Mouse (Mus musculus): ENCODE measurements around the gene Ftl1. TPM values are rescaled to one million over a fixed set of nuclear protein-coding genes. Genes with fewer than 3 reads are reported as not detected.

The Ftl1 gene
- total RNA-seq, 2 experiments from 2014 or later: 960 to 2,156 TPM

GRCm38 (mm10) chr7:45456721-45457203, 2.9 kb downstream of the Ftl1 start:
- ATAC-seq (replicated peaks; ENCODE audit: low FRiP score, poor library complexity, severe bottlenecking): no peak

- ATAC-seq (replicated peaks; ENCODE audit: low FRiP score, poor library complexity, severe bottlenecking): no peak
Observed at GRCm38 (mm10) chr7:45455932-45456696, 3.6 kb downstream of the Ftl1 start.

DNA sequence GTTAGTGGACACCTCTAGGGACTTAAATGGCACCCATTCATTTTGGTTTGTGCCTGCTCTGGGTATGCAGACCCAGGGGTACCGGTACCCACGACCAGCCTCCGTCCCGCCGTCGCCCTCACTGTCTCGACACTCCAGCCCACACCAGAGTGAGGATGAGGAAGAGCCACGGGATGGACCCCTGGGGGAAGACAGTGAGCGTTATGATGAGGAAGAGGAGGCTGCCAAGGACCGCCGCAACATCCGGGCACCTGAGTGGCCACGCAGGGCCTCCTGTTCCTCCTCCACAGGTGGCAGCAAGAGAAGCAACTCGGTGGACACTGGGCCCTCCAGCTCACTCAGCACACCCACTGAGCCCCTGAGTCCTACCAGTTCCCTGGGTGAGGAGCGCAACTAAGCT, 4.7 kb downstream of the Ftl1 start:
- no peak for ATAC-seq (replicated peaks; ENCODE audit: low FRiP score, poor library complexity, severe bottlenecking)

DNA sequence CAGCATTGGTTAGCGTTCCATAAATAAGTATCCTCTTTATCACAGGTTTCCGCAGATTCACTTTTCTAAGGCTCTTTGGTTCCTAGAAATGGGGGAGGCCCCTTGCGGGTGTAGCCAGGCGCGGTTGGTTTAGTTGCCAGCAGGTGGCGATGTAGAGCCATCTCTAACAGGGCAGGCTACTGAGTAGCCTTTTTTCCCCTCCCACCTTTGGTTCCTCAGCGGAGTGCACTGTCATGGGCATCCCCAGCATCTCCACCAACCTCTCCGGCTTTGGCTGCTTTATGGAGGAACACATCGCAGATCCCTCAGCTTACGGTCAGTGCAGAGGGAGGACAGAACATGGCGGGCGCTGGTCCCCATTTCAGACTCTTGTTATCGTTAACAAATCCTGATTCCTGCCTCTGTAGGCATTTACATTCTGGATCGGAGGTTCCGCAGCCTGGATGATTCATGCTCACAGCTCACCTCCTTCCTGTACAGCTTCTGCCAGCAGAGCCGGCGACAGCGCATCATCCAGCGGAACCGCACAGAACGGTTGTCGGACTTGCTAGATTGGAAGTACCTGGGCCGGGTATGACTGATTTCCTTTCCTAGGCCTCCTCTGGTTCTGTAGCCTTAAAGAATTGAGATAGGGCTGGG, 8.2 kb downstream of the Ftl1 start:
- ATAC-seq (replicated peaks; ENCODE audit: low FRiP score, poor library complexity, severe bottlenecking): peak; percentile 90

DNA sequence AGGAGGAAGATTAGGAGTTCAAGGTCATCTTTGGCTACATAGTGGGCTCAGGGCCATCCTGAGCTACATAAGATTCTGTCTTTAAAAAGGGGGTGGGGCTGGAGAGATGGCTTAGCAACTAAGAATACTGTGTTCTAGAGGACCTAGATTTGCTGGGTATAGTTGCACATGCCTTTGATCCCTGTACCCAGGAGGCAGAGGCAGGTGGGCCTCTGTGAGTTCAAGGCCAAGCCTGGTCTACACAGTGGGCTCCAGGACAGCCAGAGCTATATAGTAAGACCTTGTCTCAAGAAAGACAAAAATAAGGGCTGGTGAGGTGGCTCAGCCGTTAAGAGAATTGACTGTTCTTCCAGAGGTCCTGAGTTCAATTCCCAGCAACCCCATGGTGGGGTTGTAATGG, 9.7 kb downstream of the Ftl1 start:
- ATAC-seq (replicated peaks; ENCODE audit: low FRiP score, poor library complexity, severe bottlenecking): no peak

GRCm38 (mm10) chr7:45447325-45447990, 12.2 kb downstream of the Ftl1 start:
- no peak for ATAC-seq (replicated peaks; ENCODE audit: low FRiP score, poor library complexity, severe bottlenecking)

DNA sequence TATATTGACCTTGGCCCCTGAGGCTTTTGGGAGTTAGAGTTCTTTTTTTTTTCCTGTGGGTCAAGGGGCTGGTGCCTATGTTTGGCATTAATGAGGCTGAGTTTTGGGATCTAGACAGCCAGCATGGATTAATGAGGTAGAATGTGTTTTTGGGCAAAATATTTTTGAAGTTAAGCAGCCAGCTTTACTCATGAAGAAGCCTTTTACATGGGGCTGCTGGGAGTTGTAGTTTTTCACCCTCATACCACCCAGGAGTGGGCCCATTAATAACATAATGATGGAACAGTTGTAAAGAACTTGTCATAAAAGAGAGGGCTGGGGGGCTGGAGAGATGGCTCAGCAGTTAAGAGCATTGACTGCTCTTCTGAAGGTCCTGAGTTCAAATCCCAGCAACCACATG, 13.1 kb downstream of the Ftl1 start:
- ATAC-seq (replicated peaks; ENCODE audit: low FRiP score, poor library complexity, severe bottlenecking): no peak

GRCm38 (mm10) chr7:45443526-45444420, 15.9 kb downstream of the Ftl1 start:
- no peak for ATAC-seq (replicated peaks; ENCODE audit: low FRiP score, poor library complexity, severe bottlenecking)

DNA sequence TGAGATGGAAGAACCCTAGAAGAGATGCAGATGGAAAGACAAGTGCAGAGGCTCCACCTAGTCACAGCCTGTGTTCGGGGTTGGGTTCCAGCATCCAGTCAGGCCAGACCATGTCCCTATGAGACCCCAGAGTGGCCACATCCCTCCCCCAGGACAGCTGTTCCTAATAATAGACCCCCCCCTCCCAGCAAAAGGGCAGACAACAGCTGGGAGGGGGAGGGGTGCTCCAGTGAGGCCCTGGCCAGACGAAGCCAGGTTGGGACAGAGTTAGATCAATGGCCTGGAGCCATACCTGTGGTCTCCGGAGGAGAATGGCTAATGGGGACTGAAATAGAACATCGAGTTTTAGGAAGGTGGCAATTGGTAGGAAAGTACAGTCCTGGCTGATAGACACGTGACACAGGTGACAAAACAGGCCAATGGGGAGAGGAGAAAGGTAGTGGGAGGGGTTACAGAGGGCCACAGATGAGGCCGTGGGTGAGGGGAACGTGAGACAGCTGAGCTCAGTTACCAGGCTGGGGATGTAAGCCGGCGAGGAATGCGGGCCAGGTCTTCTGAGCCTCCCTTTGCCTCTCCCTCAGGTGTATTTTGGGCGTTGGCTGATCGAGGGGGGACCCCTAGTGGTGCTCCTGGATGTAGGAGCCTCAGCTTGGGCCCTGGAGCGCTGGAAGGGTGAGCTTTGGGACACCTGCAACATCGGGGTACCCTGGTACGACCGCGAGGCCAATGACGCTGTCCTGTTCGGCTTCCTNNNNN, 22.0 kb downstream of the Ftl1 start, which contains the start of gene Ruvbl2:
Gene Ruvbl2, minus strand, starts transcription at position 576 of the 756 bp plus-strand sequence.
- no peak for ATAC-seq (replicated peaks; ENCODE audit: low FRiP score, poor library complexity, severe bottlenecking)

DNA sequence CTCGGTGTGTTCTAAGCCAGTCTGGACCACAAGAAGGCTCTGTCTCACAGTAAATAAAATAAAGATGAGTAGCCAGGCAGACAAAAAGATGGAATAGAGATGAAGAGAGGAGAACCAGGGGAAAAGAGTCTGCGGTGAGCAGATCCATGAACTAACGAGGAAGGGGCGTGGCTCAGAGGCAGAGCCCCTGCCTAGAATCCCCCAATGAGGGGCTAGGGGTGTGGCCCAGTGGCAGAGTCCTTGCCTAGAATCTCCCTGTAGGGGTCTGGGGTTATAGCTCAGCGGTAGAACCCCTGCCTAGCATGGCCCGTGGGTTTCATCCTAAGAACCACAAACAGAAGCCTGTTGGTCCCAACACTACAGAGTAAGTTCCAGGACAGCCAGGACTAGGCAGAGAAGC, 22.6 kb downstream of the Ftl1 start:
- no peak for ATAC-seq (replicated peaks; ENCODE audit: low FRiP score, poor library complexity, severe bottlenecking)

DNA sequence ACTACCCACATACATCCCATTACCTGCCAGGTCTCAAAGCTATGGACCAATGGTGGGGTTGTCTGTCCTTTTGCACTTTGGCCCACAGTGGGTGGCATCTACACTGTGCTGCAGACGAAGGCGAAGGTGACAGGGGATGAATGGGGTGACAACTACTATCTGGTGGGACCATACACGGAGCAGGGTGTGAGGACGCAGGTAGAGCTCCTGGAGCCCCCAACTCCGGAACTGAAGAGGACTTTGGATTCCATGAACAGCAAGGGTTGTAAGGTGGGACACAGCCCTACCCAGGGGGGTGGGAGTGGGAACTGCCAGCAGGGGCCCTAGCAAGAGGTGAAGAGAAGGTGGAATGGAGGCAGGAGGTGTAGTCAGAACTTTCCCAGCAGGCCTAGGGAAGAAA, 23.2 kb downstream of the Ftl1 start:
- ATAC-seq (replicated peaks; ENCODE audit: low FRiP score, poor library complexity, severe bottlenecking): no peak

GRCm38 (mm10) chr7:45435038-45435437, 24.6 kb downstream of the Ftl1 start:
- ATAC-seq (replicated peaks; ENCODE audit: low FRiP score, poor library complexity, severe bottlenecking): no peak

DNA sequence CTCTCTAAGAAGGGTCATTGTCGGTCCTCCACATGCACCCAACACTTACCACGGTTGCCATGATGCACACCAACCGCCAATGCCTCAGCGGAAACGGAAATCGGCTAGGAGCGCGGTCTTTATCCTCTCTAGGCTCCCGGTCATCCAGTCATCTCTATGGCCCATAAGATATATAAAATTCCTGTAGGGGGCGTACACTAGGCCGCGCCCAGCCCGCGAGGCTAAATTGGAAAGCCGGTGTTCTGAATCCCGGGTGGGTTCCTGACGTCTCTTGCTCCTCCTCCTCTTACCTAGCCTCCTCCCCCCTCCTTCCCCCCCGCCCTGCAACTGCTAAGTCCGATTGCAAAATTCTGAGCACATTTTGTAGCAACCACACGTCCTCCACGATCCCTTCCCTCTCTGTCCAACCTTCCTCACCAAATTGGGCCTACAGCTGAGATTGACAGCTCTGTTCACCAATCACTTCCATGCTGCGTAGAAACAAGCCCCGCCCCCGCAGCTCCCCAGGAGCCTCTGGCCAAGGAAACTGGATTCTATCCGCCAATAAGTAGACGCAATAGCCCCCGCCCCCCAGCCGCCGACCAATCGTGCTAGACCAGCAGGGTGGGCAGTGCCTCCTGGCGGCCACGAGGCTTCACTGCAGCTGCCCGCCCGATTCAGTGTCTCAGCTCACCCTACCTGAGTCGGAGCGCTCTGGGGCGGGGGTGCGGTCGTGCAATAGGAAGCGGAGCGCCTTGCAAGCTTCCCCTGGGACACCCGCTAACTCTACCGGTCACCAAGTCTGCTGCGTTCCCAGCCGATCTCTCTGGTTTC, 25.3 kb downstream of the Ftl1 start, which contains the start of gene Gys1:
Gene Gys1, plus strand, starts transcription at position 642 of the 813 bp plus-strand sequence.
- peak; percentile 90 for ATAC-seq (replicated peaks; ENCODE audit: low FRiP score, poor library complexity, severe bottlenecking)

- ATAC-seq (replicated peaks; ENCODE audit: low FRiP score, poor library complexity, severe bottlenecking): no peak
Observed at GRCm38 (mm10) chr7:45433835-45434202, 25.9 kb downstream of the Ftl1 start.

DNA sequence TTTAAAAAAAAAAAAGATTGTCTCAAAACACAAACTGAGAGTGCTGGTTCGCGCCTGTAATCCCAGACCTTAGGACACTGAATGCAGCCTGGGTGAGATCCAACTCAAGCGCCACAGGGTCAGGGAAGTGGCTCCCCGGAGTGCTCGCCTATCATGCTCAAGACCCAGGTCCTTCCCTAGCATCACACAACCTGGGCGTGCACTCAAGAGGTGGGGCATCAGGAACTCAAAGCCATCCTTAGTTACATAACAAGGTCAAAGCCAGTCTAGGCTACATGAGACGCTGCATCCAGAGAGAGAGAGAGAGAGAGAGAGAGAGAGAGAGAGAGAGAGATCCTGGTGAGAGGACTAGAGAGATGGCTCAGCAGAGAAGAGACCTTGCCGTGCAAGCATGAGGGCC, 33.1 kb downstream of the Ftl1 start:
- no peak for ATAC-seq (replicated peaks; ENCODE audit: low FRiP score, poor library complexity, severe bottlenecking)

- no peak for ATAC-seq (replicated peaks; ENCODE audit: low FRiP score, poor library complexity, severe bottlenecking)
Observed at GRCm38 (mm10) chr7:45421194-45421593, 38.5 kb downstream of the Ftl1 start.

DNA sequence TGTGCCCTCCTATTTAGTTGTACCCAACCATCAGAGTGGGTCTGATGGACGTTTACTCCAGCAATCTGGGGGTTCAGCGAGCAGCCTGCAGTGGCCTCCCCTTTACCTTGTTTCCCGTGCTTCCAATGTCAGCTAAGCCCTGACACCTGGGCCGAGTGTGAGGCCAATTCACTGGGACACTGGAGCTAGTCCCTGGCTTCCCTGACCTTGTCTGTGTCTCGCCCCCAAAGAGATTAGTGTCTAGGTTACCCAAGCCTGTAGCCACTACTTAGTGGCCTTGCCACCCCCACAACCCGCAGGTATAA, 39.1 kb downstream of the Ftl1 start, which contains the start of gene Lhb:
Gene Lhb, plus strand, starts transcription at position 206 of the 305 bp plus-strand sequence.
- no peak for ATAC-seq (replicated peaks; ENCODE audit: low FRiP score, poor library complexity, severe bottlenecking)

- no peak for ATAC-seq (replicated peaks; ENCODE audit: low FRiP score, poor library complexity, severe bottlenecking)
Observed at GRCm38 (mm10) chr7:45419859-45420614, 39.6 kb downstream of the Ftl1 start.
